Mouse (Mus musculus): ENCODE measurements around the gene Sars. TPM values are rescaled to one million over a fixed set of nuclear protein-coding genes. Genes with fewer than 3 reads are reported as not detected.

Sars gene
- polyA plus RNA-seq, 1 experiment from 2014 or later, result 119 TPM

DNA sequence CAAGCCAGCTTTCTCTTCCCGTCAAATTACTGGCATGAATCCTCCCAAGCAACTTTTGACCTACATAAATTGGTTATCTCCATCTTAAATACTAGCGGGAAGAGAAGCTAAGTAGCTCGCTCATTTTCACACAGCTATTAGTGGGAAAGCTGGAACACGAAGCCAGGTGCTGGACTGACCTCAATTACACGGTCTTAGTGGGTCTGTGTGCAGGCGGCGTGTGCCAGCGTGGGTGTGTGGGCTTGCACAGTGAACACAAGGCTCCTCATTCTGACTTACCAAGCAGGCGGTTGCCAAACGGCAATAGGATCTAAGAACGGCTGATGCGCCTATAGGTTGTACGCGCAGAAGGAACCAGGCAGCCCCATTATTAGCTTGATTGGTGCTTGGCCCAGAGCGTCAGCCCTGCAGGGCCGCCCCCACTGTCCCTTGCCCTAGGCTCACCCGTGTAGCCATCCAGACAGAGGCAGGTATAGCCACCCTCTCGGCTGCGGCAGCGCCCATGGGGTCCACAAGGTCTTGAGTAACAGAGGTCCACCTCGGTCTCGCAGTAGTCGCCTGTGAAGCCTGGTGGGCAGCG, 38.6 kb downstream of the Sars start:
- no peaks in the 10 kb centered on the region for H3K4me1 ChIP-seq (ENCODE audit: insufficient read depth)
- DNase-seq (no peak), ATAC-seq (ENCODE audit: insufficient read depth) (no peak)
- 84% methylated on average over 24 of the region's 24 CpGs for WGBS
- no peak for TF ChIP-seq CTCF (IDR thresholded peaks at IDR 0.05; ENCODE audit: low read depth)
- no peaks in the 10 kb centered on the region for H3K27me3 ChIP-seq (ENCODE audit: insufficient read depth, low read length)
- H3K9me3 ChIP-seq (ENCODE audit: low read depth, low read length), result no peaks in the 10 kb centered on the region
- H3K9ac ChIP-seq, result no peak overlapping the region
- peaks cover 5% of the 10 kb centered on the region; the same call in 1 of the 2 replicates for H3K36me3 ChIP-seq (ENCODE audit: insufficient read depth)
- no peak overlapping the region for H3K27ac ChIP-seq (ENCODE audit: low read depth)
- H3K4me3 ChIP-seq (ENCODE audit: low read depth, low read length), result no peak overlapping the region
- H3K4me2 ChIP-seq, result no peak overlapping the region

GRCm38 (mm10) chr3:108405536-108406305, 39.3 kb downstream of the Sars start:
- no peak for DNase-seq
- no peak for ATAC-seq (ENCODE audit: insufficient read depth)
- WGBS, result 49% methylated on average over 14 of the region's 14 CpGs

DNA sequence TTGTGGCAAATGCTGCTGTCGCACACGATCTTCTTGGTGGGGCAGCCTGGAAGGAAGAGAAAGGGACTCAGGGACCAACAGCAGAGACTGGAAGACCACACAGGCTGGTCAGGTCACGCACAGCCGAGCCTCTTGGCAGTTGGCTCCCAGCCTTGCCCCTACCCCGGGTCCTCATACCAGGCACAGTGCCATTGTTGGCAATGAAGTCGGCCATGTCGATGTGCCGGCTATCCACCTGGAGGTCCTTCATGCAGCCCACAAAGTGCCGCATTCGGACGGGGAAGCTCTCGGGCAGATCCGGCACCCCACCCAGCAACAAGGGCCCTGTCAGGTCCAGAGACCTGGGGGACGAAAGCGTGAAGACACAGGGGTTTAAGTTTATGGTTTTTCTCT, 42.5 kb downstream of the Sars start:
- no peak overlapping the region for H3K4me3 ChIP-seq (ENCODE audit: low read depth, low read length)
- ATAC-seq (ENCODE audit: insufficient read depth), result no peak
- no peaks in the 10 kb centered on the region for H3K4me1 ChIP-seq (ENCODE audit: insufficient read depth)
- no peak overlapping the region for H3K9ac ChIP-seq
- no peak overlapping the region for H3K4me2 ChIP-seq
- H3K27ac ChIP-seq (ENCODE audit: low read depth), result no peak overlapping the region
- no peak for TF ChIP-seq CTCF (IDR thresholded peaks at IDR 0.05; ENCODE audit: low read depth)
- DNase-seq, result no peak
- H3K27me3 ChIP-seq (ENCODE audit: insufficient read depth, low read length), result no peaks in the 10 kb centered on the region
- WGBS, result 84% methylated on average over 15 of the region's 15 CpGs
- H3K36me3 ChIP-seq (ENCODE audit: insufficient read depth), result peaks cover 8% of the 10 kb centered on the region; the same call in 1 of the 2 replicates
- no peaks in the 10 kb centered on the region for H3K9me3 ChIP-seq (ENCODE audit: low read depth, low read length)

More at GRCm38 (mm10) chr3:108405536-108406305, 39.3 kb downstream of the Sars start:
- no peaks in the 10 kb centered on the region for H3K9me3 ChIP-seq (ENCODE audit: low read depth, low read length)
- H3K4me2 ChIP-seq, result no peak overlapping the region
- H3K27me3 ChIP-seq (ENCODE audit: insufficient read depth, low read length), result no peaks in the 10 kb centered on the region
- H3K36me3 ChIP-seq (ENCODE audit: insufficient read depth), result peaks cover 5% of the 10 kb centered on the region; the same call in 1 of the 2 replicates
- no peak overlapping the region for H3K27ac ChIP-seq (ENCODE audit: low read depth)
- H3K4me1 ChIP-seq (ENCODE audit: insufficient read depth), result no peaks in the 10 kb centered on the region
- no peak overlapping the region for H3K9ac ChIP-seq
- no peak overlapping the region for H3K4me3 ChIP-seq (ENCODE audit: low read depth, low read length)
- TF ChIP-seq CTCF (IDR thresholded peaks at IDR 0.05; ENCODE audit: low read depth), result no peak

GRCm38 (mm10) chr3:108401692-108402527, 43.1 kb downstream of the Sars start:
- Histone ChIP-seq H3K4me2 (peak overlapping the region; percentile 44), H3K4me3 (ENCODE audit: low read depth, low read length) (no peak overlapping the region), H3K9ac (no peak overlapping the region), H3K27me3 (ENCODE audit: insufficient read depth, low read length) (no peaks in the 10 kb centered on the region), H3K36me3 (ENCODE audit: insufficient read depth) (peaks cover 8% of the 10 kb centered on the region; the same call in 1 of the 2 replicates), H3K4me1 (ENCODE audit: insufficient read depth) (no peaks in the 10 kb centered on the region), H3K27ac (ENCODE audit: low read depth) (no peak overlapping the region), H3K9me3 (ENCODE audit: low read depth, low read length) (no peaks in the 10 kb centered on the region)
- DNase-seq (peak; percentile 92), ATAC-seq (ENCODE audit: insufficient read depth) (peak; percentile 92)
- 34% methylated on average over 22 of the region's 22 CpGs for WGBS
- TF ChIP-seq CTCF (IDR thresholded peaks at IDR 0.05; ENCODE audit: low read depth), result peak; percentile 99

DNA sequence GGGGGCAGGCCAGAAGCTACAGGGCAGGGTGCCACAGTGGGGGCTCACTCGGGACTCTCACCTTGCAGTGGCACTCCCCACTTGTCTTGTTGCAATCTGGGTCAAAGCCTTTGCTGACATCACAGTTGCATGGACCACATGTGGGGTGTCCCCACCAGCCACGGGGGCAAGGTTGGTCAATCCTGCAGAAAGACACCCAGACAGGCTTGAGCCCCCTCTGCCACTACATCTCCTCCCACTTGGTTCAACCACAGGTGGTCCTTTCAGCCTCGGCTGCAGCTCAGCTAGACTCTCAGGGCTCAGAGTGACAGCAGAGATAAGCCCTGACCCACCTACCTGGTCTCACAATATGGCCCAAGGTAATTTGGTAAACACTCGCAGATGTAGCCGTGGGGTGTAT, 44.6 kb downstream of the Sars start:
- no peak overlapping the region for H3K27ac ChIP-seq (ENCODE audit: low read depth)
- H3K9ac ChIP-seq, result no peak overlapping the region
- 76% methylated on average over 5 of the region's 5 CpGs for WGBS
- H3K27me3 ChIP-seq (ENCODE audit: insufficient read depth, low read length), result no peaks in the 10 kb centered on the region
- no peak for TF ChIP-seq CTCF (IDR thresholded peaks at IDR 0.05; ENCODE audit: low read depth)
- DNase-seq (no peak), ATAC-seq (ENCODE audit: insufficient read depth) (no peak)
- no peak overlapping the region for H3K4me2 ChIP-seq
- H3K36me3 ChIP-seq (ENCODE audit: insufficient read depth), result 0 out of 2 replicates have a peak, but pooled peaks cover 3% of the 10 kb centered on the region
- H3K4me1 ChIP-seq (ENCODE audit: insufficient read depth), result no peaks in the 10 kb centered on the region
- H3K9me3 ChIP-seq (ENCODE audit: low read depth, low read length), result no peaks in the 10 kb centered on the region
- H3K4me3 ChIP-seq (ENCODE audit: low read depth, low read length), result no peak overlapping the region

GRCm38 (mm10) chr3:108398281-108398680, 46.7 kb downstream of the Sars start:
- no peaks in the 10 kb centered on the region for H3K9me3 ChIP-seq (ENCODE audit: low read depth, low read length)
- no peak overlapping the region for H3K4me2 ChIP-seq
- H3K27ac ChIP-seq (ENCODE audit: low read depth), result no peak overlapping the region
- H3K36me3 ChIP-seq (ENCODE audit: insufficient read depth), result 0 out of 2 replicates have a peak, but pooled peaks cover 11% of the 10 kb centered on the region
- no peak for ATAC-seq (ENCODE audit: insufficient read depth)
- no peak for DNase-seq
- H3K4me1 ChIP-seq (ENCODE audit: insufficient read depth), result no peaks in the 10 kb centered on the region
- 78% methylated on average over 9 of the region's 9 CpGs for WGBS
- H3K9ac ChIP-seq, result no peak overlapping the region
- H3K4me3 ChIP-seq (ENCODE audit: low read depth, low read length), result no peak overlapping the region
- TF ChIP-seq CTCF (IDR thresholded peaks at IDR 0.05; ENCODE audit: low read depth), result no peak
- no peaks in the 10 kb centered on the region for H3K27me3 ChIP-seq (ENCODE audit: insufficient read depth, low read length)

All from lung, embryonic 14.5 days (tissue).